Mouse (Mus musculus) liver, embryonic 15.5 days (tissue): Measurements from ENCODE around the gene Col15a1. TPM values are rescaled to one million over a fixed set of nuclear protein-coding genes. Genes with fewer than 3 reads are reported as not detected.

Experiments used
- ATAC-seq: fragments of 200-750 bp; cut with Nextera tagmentation; 2 replicates; pipeline ENCODE4 v1.8.0; 2017; ENCODE audit warnings: moderate number of reproducible peaks, mild to moderate bottlenecking, moderate library complexity; ENCODE audit not compliant: insufficient read depth
- H3K27ac ChIP-seq: fragments of 300-500 bp; sonication (generic); replicated peaks from 2 replicates; pipeline ENCODE4 v1.5.1; 2015; ENCODE audit warnings: mild to moderate bottlenecking, inconsistent platforms
- H3K27me3 ChIP-seq: fragments of 300-500 bp; sonication (generic); 2 replicates; pipeline ENCODE4 v1.6.1; 2015; ENCODE audit warnings: mild to moderate bottlenecking, inconsistent platforms
- H3K36me3 ChIP-seq: fragments of 300-500 bp; sonication (generic); replicated peaks from 2 replicates; pipeline ENCODE4 v1.6.1; 2015; ENCODE audit warnings: moderate library complexity, mild to moderate bottlenecking, inconsistent platforms
- H3K4me1 ChIP-seq: fragments of 300-500 bp; sonication (generic); replicated peaks from 2 replicates; pipeline ENCODE4 v1.6.1; 2015; ENCODE audit warnings: inconsistent platforms
- H3K4me2 ChIP-seq: fragments of 300-500 bp; sonication (generic); 2 replicates; pipeline ENCODE4 v1.6.1; 2015; ENCODE audit warnings: moderate library complexity, mild to moderate bottlenecking, inconsistent platforms
- H3K4me3 ChIP-seq: fragments of 300-500 bp; sonication (generic); replicated peaks from 2 replicates; pipeline ENCODE4 v1.5.1; 2015; ENCODE audit warnings: mild to moderate bottlenecking, inconsistent platforms
- H3K9ac ChIP-seq: fragments of 300-500 bp; sonication (generic); 2 replicates; pipeline ENCODE4 v1.6.1; 2015; ENCODE audit warnings: moderate library complexity, mild to moderate bottlenecking, inconsistent platforms
- H3K9me3 ChIP-seq: fragments of 300-500 bp; sonication (generic); replicated peaks from 2 replicates; pipeline ENCODE4 v1.6.1; 2016; ENCODE audit warnings: inconsistent platforms
- WGBS: fragments of 180-500 bp; shearing (Covaris S2); methylation state at CpG from one replicate; pipeline ENCODE4 v1.1.7; 2015; ENCODE audit warnings: mixed read lengths; ENCODE audit not compliant: insufficient replicate concordance; 5-methylcytosine and 5-hydroxymethylcytosine counted together
- polyA plus RNA-seq: library from polyadenylated mRNA; unstranded; fragments of >200 nt; fragmentation: Nextera tagmentation; extraction: Ambion mirVana; gene quantifications from 2 replicates; pipeline ENCODE4 v1.2.1, GENCODE M21; 2015

Col15a1 gene
- polyA plus RNA-seq, 1 experiment from 2014 or later: 0.53 TPM

- H3K4me2 ChIP-seq: peak within 1 kb of the TSS; percentile 99
- peaks cover 24% of the 10 kb centered on the region for H3K4me1 ChIP-seq
- H3K4me3 ChIP-seq: peak within 1 kb of the TSS; percentile 76
- H3K27ac ChIP-seq: peak within 1 kb of the TSS; percentile 89
- H3K9ac ChIP-seq: peak within 1 kb of the TSS; percentile 79
- H3K27me3 ChIP-seq: peaks cover 58% of the 10 kb centered on the region
- ATAC-seq: peak; percentile 99
- 0% methylated on average over 53 of the region's 65 CpGs for WGBS
- no peaks in the 10 kb centered on the region for H3K36me3 ChIP-seq
- no peaks in the 10 kb centered on the region for H3K9me3 ChIP-seq
Measured at GRCm38 (mm10) chr4:47352803-47353388, 144.9 kb downstream of the Col15a1 start, which contains the start of gene Tgfbr1. TSS of gene Tgfbr1 (plus strand) at chr4:47353222.

DNA sequence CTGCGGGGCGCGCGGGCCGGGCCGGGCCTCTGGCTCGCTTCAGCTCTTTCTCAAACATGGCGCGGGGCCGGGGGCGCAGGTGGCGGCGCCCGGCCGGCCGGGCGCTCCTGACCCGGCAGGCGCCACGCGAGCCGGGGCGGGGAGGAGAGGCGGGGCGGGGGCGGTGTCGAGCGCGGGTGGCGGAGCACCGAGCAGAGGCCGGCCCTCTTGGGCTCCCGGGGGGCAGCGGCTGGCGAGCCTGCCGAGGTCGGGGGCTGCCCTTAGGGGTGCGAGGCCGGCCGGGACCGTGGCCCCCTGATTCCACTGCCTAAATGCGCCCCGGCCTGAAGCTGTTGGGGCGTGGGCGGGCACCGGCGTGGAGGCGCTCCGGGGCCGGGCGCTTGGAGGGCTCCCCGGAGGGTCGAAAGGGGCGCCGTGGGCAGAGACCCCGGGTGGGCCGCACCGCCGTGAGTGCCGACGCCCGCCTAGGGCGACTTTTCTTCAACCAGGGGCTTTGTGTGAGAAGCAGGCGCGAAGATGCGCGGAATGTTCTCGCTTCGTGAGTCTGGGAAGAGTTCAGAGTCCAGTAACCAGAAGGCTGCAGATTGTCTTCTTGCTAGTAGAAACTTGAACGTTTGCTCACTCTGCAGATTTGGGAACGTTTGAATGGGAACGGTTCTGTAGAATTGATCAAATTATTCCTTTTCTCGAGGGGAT is 145.6 kb downstream of the Col15a1 start:
- peaks cover 24% of the 10 kb centered on the region for H3K4me1 ChIP-seq
- H3K9me3 ChIP-seq: no peaks in the 10 kb centered on the region
- H3K4me3 ChIP-seq: peak overlapping the region; percentile 76
- peak overlapping the region; percentile 79 for H3K9ac ChIP-seq
- H3K27me3 ChIP-seq: peaks cover 55% of the 10 kb centered on the region
- peak overlapping the region; percentile 99 for H3K4me2 ChIP-seq
- WGBS: under 1% methylated on average over 68 of the region's 73 CpGs
- peak; percentile 72 for ATAC-seq
- H3K27ac ChIP-seq: peak overlapping the region; percentile 89
- no peaks in the 10 kb centered on the region for H3K36me3 ChIP-seq

DNA sequence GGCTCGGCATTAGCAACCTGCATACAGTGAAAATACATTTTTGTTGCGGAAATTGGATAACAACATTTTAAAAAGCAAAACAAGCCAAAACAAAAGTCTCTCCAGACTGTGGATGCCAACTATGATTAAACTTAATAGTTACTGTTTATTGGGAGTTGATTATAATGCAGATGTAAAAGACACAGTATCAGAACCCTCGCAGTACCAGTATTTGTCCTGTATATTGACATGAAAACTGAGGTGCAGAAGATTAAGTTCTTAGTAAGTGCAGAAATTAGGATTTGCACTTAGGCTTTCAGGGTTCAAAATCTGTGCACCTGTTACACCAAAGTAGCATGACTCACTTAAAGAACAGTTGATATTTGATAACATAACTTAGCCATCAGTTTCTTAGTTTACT is 146.3 kb downstream of the Col15a1 start:
- H3K9ac ChIP-seq: no peak overlapping the region
- H3K4me2 ChIP-seq: peak overlapping the region; percentile 99
- WGBS: 44% methylated on average over 3 of the region's 3 CpGs
- no peaks in the 10 kb centered on the region for H3K36me3 ChIP-seq
- H3K27ac ChIP-seq: no peak overlapping the region
- peaks cover 49% of the 10 kb centered on the region for H3K27me3 ChIP-seq
- H3K4me1 ChIP-seq: peaks cover 27% of the 10 kb centered on the region
- no peaks in the 10 kb centered on the region for H3K9me3 ChIP-seq
- no peak for ATAC-seq
- peak overlapping the region; percentile 76 for H3K4me3 ChIP-seq

DNA sequence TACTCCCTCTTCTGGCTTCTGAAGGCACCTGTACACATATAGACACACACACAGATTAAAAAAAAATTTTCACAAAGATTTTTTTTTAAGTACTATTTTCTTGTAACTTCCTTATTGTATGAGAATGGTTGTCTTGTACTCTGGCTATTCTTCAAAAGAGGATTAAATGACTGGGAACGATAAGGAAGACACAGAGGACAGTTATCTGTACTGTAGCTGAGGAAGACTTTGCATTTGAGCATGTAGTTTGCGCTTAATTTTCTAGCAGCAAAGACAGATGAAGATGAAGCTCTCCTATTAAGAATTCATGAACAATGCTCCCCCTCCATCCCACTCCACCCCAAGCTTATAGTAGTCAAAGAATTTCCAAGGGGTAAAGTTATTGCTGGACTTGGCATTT is 154.7 kb downstream of the Col15a1 start:
- Histone ChIP-seq H3K27me3 (no peaks in the 10 kb centered on the region), H3K4me2 (no peak overlapping the region), H3K4me1 (peaks cover 4% of the 10 kb centered on the region; the same call in 1 of the 2 replicates), H3K9me3 (no peaks in the 10 kb centered on the region), H3K27ac (no peak overlapping the region), H3K4me3 (no peak overlapping the region), H3K9ac (no peak overlapping the region), H3K36me3 (no peaks in the 10 kb centered on the region)
- 60% methylated on average over 2 of the region's 2 CpGs for WGBS
- ATAC-seq: no peak

Other genes with a start within 250 kb of the Col15a1 start
- gene Gabbr2, start 216.3 kb upstream of the Col15a1 start, polyA plus RNA-seq: 0.02 TPM in 1 of 2 replicates, not detected in the other
- gene Anks6, start 150.7 kb upstream of the Col15a1 start, polyA plus RNA-seq: 0.08 and 0.22 TPM in 2 replicates
- gene Galnt12, start 116.3 kb upstream of the Col15a1 start, polyA plus RNA-seq: 0.59 and 0.70 TPM in 2 replicates
- 4.4 and 4.9 TPM in 2 replicates for gene Tgfbr1, start 145.1 kb downstream of the Col15a1 start, polyA plus RNA-seq